Mouse (Mus musculus) cerebellum, adult 8-10 months (tissue): ENCODE measurements around the gene Pknox2.
A peak's percentile ranks its signal among the peaks of the same experiment; 100 is the strongest.

ENCODE experiments used
- DNase-seq: peaks from one replicate; pipeline ENCODE4 v3.0.0; 2022

Gene Pknox2

GRCm38 (mm10) chr9:37147359-37147685 lies at the start of gene Pknox2:
Gene Pknox2 (minus strand): TSS chr9:37147407.
- peak; percentile 89 for DNase-seq

GRCm38 (mm10) chr9:37188024-37188423 lies 40.8 kb upstream of the Pknox2 start:
- no peak for DNase-seq

- no peak for DNase-seq
Measured at GRCm38 (mm10) chr9:37187407-37187806, 40.2 kb upstream of the Pknox2 start.

GRCm38 (mm10) chr9:37183176-37183575 lies 36.0 kb upstream of the Pknox2 start:
- DNase-seq, result no peak

- no peak for DNase-seq
Measured at GRCm38 (mm10) chr9:37181596-37181995, 34.4 kb upstream of the Pknox2 start.

- DNase-seq, result no peak
Measured at GRCm38 (mm10) chr9:37179596-37179995, 32.4 kb upstream of the Pknox2 start.

DNA sequence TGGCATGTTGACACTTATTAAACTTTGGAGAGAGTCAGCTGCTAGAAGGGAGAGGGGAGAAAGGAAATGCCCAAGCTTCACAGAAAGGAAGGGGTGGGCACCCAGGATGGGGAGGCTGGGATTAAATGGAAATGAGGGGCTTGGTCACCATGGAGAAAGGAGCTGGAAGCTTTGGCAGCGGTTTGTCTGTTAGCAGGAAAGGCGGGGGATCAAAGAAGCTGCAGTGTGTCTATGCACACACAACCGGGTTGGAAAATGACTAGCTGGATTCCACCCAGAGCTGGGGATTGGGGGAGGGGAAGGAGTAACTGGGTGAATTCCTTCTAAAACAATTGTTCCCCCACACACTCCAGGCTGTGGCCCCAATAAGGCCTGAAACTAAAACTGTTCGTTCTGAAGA lies 31.7 kb upstream of the Pknox2 start:
- DNase-seq, result no peak

DNA sequence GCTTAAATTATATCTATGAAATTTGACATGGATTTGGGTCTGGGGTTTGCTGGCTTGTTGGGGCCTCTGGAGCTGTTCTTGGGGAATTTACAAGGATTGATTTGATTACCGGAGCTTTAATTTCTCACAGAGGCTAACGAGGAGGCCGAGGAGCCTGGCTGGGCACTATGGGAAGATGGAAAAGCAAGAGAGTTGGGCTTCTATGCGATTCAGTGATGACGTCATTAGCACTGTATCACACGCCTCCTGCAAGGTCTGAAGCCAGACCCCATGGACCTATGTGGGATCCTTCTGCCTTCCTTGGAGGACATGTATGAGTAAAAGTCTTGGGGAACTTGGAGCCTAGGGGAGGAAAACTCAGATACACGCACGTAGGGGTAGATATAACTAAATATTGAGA lies 30.3 kb upstream of the Pknox2 start:
- no peak for DNase-seq

DNA sequence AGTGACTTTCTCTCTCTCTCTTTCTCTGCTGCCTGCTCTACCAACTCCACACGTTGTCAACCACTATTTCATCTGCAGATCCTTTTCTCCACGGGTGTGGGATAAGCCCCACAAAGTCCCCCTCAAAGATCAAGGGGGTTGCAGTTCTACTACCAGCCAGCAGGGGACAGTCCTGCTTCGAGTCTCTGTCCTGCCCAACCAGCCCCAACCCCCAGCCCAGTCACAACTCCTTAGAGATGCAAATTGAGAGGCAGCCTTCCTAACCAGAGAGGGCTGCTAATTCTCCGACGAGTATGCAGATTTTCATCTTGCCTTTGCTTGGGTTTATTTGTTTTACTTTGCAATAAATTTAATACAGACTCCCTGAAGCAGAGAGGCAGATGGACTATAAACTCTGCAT lies 29.9 kb upstream of the Pknox2 start:
- DNase-seq, result peak; percentile 33

DNA sequence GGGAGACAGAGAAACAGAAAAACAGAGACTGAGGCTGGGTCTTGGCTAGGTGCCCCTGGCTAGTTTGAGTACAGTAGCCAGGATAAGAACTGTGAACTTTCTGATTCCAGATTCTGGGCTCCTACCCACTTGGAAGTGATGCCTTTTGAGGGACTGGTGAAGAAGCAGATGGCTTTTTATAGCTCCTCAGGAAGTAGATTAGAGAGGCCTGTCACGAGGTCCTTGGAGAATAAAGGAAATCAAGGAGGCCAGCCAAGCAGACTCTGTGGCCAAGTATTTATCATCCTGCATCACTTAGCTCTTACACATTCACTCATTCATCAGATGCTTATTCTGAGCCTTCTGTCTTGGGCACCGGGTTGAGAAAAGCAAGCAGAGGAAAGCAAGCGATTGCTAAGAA lies 28.8 kb upstream of the Pknox2 start:
- DNase-seq, result no peak

DNA sequence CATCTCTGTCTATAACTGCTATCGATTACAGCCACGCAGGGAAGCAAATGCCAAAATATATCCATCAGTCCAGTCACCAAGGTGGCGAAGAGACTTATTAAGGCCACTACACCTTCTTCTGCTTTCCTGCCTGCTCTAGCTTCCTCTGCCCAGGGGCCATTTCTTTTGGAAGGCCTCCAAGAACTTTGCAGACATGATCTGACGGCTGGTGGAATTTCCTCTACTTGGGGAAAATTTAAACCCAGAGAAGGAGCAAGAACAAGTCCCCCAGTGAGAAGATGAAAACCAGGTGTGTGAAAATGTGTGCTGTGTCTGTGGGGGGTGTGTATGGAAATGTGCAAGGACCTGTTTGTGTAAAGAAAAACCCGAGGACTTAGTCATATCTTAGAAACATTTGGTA lies 26.2 kb upstream of the Pknox2 start:
- DNase-seq, result no peak

GRCm38 (mm10) chr9:37166899-37167298 lies 19.7 kb upstream of the Pknox2 start:
- no peak for DNase-seq

DNA sequence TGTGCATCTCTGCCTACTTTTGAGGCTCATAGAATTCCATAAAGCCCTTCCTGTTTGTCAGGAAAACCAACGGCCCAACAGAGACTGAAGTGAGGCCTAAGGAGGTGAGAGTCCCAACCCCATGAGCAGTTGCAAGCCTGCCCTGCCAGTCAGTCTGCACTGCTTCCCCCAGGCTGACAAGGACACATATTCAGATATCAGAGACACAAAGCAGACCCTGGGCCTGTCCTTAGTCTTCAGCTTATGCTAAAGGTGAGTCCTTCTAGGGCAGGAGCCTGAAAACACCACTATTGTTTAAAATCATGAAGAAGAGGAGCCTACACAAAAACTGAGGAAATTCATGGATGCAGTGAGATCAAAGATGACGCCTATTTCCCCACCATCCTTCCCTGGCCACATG lies 13.5 kb upstream of the Pknox2 start:
- DNase-seq, result no peak

DNA sequence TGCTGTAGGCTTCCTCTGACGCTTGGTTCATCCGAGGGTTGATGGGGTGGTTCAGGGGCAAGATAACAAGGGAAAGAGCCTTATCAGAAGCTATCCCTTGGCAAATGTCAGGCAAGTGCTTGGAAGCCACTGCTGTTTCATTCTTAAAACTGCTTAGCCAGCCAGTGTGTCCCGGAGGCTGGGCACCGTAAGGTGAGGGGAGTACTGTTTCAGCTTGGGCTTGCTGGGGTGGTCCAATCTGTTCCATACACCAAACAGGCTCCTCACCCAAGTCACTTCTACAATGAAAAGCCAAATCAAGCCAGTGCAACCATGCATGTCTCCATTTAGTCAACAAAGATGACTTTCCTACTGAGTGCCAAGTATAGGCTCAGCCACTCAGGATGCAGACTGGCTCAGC lies 679 bp upstream of the Pknox2 start:
- no peak for DNase-seq

- peak; percentile 75 for DNase-seq
Measured at GRCm38 (mm10) chr9:37146603-37147358, 426 bp downstream of the Pknox2 start.

- no peak for DNase-seq
Measured at GRCm38 (mm10) chr9:37146353-37146602, 929 bp downstream of the Pknox2 start.

- peak; percentile 48 for DNase-seq
Measured at GRCm38 (mm10) chr9:37145616-37146352, 1.4 kb downstream of the Pknox2 start.

GRCm38 (mm10) chr9:37145151-37145615 lies 2.0 kb downstream of the Pknox2 start:
- DNase-seq, result no peak

DNA sequence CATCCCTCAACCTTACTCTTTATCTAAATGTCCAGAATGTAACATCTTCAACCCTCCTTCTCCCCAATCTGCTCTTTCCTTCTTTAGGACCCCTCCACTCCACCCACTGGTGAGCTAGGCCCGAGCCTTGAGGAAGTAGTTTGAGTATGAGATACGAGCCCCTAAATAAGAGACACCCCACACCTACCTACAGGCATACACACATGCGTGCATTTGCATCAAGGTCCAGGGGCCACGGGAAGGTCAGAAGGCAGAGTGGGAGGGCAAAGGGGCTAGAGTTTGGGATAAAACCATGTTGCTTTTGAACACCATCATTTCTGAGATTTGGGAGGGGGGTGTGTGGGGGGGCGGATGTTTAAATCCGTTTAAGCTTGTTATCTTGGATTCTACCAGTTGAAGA lies 2.5 kb downstream of the Pknox2 start:
- DNase-seq, result no peak

DNA sequence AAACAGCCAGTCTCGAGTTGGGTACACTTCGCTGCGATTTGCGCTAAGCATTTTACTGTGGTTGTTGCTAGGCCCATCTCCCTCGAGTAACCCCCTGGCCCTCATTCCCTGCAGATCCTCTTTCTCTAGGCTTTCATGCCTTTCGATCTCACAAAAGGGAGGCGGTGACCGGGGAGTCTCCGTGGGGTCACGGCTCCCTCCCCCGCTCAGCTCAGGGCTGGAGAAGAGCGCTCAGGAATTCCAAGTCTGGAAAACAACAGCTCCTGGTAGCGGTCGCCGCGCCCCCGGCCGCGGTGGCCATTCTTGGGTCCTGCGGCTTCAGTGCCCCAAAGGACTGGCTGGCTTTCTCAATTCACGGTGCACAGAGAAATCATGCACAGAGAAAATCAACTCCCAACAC lies 3.0 kb downstream of the Pknox2 start:
- no peak for DNase-seq

GRCm38 (mm10) chr9:37143046-37143931 lies 3.9 kb downstream of the Pknox2 start:
- DNase-seq, result no peak

- DNase-seq, result no peak
Measured at GRCm38 (mm10) chr9:37142107-37142506, 5.1 kb downstream of the Pknox2 start.

- no peak for DNase-seq
Measured at GRCm38 (mm10) chr9:37140464-37141181, 6.6 kb downstream of the Pknox2 start.
